13 mouse cellular contexts compared by ENCODE assay signal in genomic region chr8:119765311-119765710, GRCm38 (mm10).
"Had no signal": no experiment of that assay in that cellular context is flagged by ENCODE, and none has a peak within 500 bp of the region (broad histone marks: within the 10 kb centered on the region; RNA-seq: fewer than 3 reads in every experiment).

No protein-coding gene starts in this region.

- H3K4me2 ChIP-seq: lung, embryonic 14.5 days; midbrain, embryonic 12.5 days; neural tube, embryonic 13.5 days had no signal

- H3K4me1 ChIP-seq: midbrain, embryonic 12.5 days; neural tube, embryonic 13.5 days had no signal

- H3K9ac ChIP-seq: lung, embryonic 14.5 days; midbrain, embryonic 12.5 days; neural tube, embryonic 13.5 days had no signal

- H3K27me3 ChIP-seq: midbrain, embryonic 12.5 days; neural tube, embryonic 13.5 days had no signal

- H3K4me3 ChIP-seq: midbrain, embryonic 12.5 days; myocyte; neural tube, embryonic 13.5 days had no signal

- H3K27ac ChIP-seq: macrophage; midbrain, embryonic 12.5 days; neural tube, embryonic 13.5 days had no signal

- ATAC-seq: midbrain, embryonic 16.5 days had no signal

- H3K9me3 ChIP-seq: midbrain, embryonic 12.5 days; neural tube, embryonic 13.5 days had no signal

- DNase-seq: kidney, adult 18-20 months; kidney, adult 9 months; kidney, postnatal 14 days; kidney, postnatal 4 days; left cerebral cortex, postnatal 4 days; lung, embryonic 14.5 days; thymus, adult 18-20 months; thymus, postnatal 36 days had no signal
